Mouse (Mus musculus): Measurements from ENCODE around the gene Zbtb34.

GRCm38 (mm10) chr2:33397036-33397435 lies 34.1 kb downstream of the Zbtb34 start:
- TF ChIP-seq CTCF (IDR thresholded peaks at IDR 0.05; ENCODE audit: low read depth) (no peak), EP300 (IDR thresholded peaks at IDR 0.05; ENCODE audit: low read depth) (no peak)

Data from liver, postnatal 0 days (tissue).